Comparison of ENCODE assay signal across 11 mouse cellular contexts in genomic region chr13:97638457-97639088, GRCm38 (mm10).
A peak's percentile ranks its signal among the peaks of the same experiment; 100 is the strongest.
DNase-seq lines count a peak whose midpoint lies in the region; ATAC-seq and TF ChIP-seq lines count a peak whose summit lies in the region.
"Had no signal": no experiment of that assay in that cellular context is flagged by ENCODE, and none has a peak within 500 bp of the region (broad histone marks: within the 10 kb centered on the region; RNA-seq: fewer than 3 reads in every experiment).

No protein-coding gene starts in this region.

- H3K4me1 ChIP-seq in heart, embryonic 10.5 days: peaks cover 42% of the 10 kb centered on the region
- H3K4me1 ChIP-seq in hindbrain, embryonic 12.5 days: peaks cover 16% of the 10 kb centered on the region
- no peaks in the 10 kb centered on the region for H3K4me1 ChIP-seq in stomach, postnatal 0 days (replicated peaks; ENCODE audit: control insufficient read depth, insufficient read depth)
- H3K4me1 ChIP-seq: limb, embryonic 15.5 days had no signal

- no peak overlapping the region for H3K4me3 ChIP-seq in heart, embryonic 10.5 days
- H3K4me3 ChIP-seq in hindbrain, embryonic 12.5 days: no peak overlapping the region
- no peak overlapping the region for H3K4me3 ChIP-seq in stomach, postnatal 0 days (ENCODE audit: low read depth, low read length)
- H3K4me3 ChIP-seq: heart, adult 2 months; limb, embryonic 15.5 days had no signal

- no peak overlapping the region for H3K4me2 ChIP-seq in hindbrain, embryonic 12.5 days (replicated peaks)
- no peak overlapping the region for H3K4me2 ChIP-seq in stomach, postnatal 0 days (replicated peaks; ENCODE audit: low read depth)
- H3K4me2 ChIP-seq: limb, embryonic 15.5 days had no signal

- H3K9ac ChIP-seq in hindbrain, embryonic 12.5 days: no peak overlapping the region
- no peak overlapping the region for H3K9ac ChIP-seq in stomach, postnatal 0 days (ENCODE audit: low read length)
- H3K9ac ChIP-seq: limb, embryonic 15.5 days had no signal

- TF ChIP-seq EP300 in stomach, postnatal 0 days (optimal IDR thresholded peaks at IDR 0.05): no peak

- WGBS in heart, embryonic 10.5 days: 76% methylated on average over 5 of the region's 5 CpGs
- WGBS in hindbrain, embryonic 12.5 days: 65% methylated on average over 5 of the region's 5 CpGs
- WGBS in stomach, postnatal 0 days: 59% methylated on average over 5 of the region's 5 CpGs

- peak; percentile 58 for DNase-seq in heart, embryonic 10.5 days (ENCODE audit: low spot score)
- no peak for DNase-seq in heart, postnatal 36 days
- DNase-seq in right cerebral cortex, adult 18-20 months: peak; percentile 30
- no peak for DNase-seq in right cerebral cortex, postnatal 10 days (ENCODE audit: low spot score in 2 of 2)
- DNase-seq in stomach, postnatal 0 days (ENCODE audit: low spot score): peak; percentile 11
- DNase-seq in layer of hippocampus, adult 8-10 months (ENCODE audit: low spot score in 2 of 2): no peak
- no peak for DNase-seq in layer of hippocampus, postnatal 10 days (ENCODE audit: low spot score in 2 of 2)
- DNase-seq: heart, adult 2 months had no signal

- no peaks in the 10 kb centered on the region for H3K27me3 ChIP-seq in heart, embryonic 10.5 days (ENCODE audit: insufficient read depth, poor library complexity, severe bottlenecking)
- H3K27me3 ChIP-seq in hindbrain, embryonic 12.5 days: no peaks in the 10 kb centered on the region
- H3K27me3 ChIP-seq in stomach, postnatal 0 days (ENCODE audit: control insufficient read depth, insufficient read depth, low read length): no peaks in the 10 kb centered on the region
- H3K27me3 ChIP-seq: limb, embryonic 15.5 days had no signal

- H3K27ac ChIP-seq in heart, embryonic 10.5 days: no peak overlapping the region
- peak overlapping the region; percentile 66 for H3K27ac ChIP-seq in hindbrain, embryonic 12.5 days
- no peak overlapping the region for H3K27ac ChIP-seq in stomach, postnatal 0 days (replicated peaks)
- H3K27ac ChIP-seq: heart, adult 2 months; limb, embryonic 15.5 days had no signal

- H3K9me3 ChIP-seq in heart, embryonic 10.5 days: no peaks in the 10 kb centered on the region
- no peaks in the 10 kb centered on the region for H3K9me3 ChIP-seq in hindbrain, embryonic 12.5 days (replicated peaks)
- H3K9me3 ChIP-seq in stomach, postnatal 0 days (ENCODE audit: control insufficient read depth, low read length): no peaks in the 10 kb centered on the region
- H3K9me3 ChIP-seq: limb, embryonic 15.5 days had no signal

- intact Hi-C loops in heart, postnatal 36 days (cut with DNase I): no loop called here

- ATAC-seq in hindbrain, embryonic 12.5 days (ENCODE audit: low FRiP score): peak; percentile 38; the same call in 1 of the 2 replicates
- ATAC-seq in stomach, postnatal 0 days (ENCODE audit: low FRiP score, low TSS enrichment): peak; percentile 38; the same call in 1 of the 2 replicates
- ATAC-seq: inflammation-experienced regulatory T-cells, adult 6 months had no signal

- TF ChIP-seq CTCF in stomach, postnatal 0 days (IDR thresholded peaks at IDR 0.05; ENCODE audit: low read depth): no peak

- no peaks in the 10 kb centered on the region for H3K36me3 ChIP-seq in heart, embryonic 10.5 days
- H3K36me3 ChIP-seq in hindbrain, embryonic 12.5 days: no peaks in the 10 kb centered on the region
- H3K36me3 ChIP-seq in stomach, postnatal 0 days (ENCODE audit: control insufficient read depth, insufficient read depth, low read length): no peaks in the 10 kb centered on the region
- H3K36me3 ChIP-seq: limb, embryonic 15.5 days had no signal

Comparison
In these comparisons a context has a peak if more than half of its experiments do, and no peak if none do; other contexts are left out.
1. DNase-seq: peak in heart, embryonic 10.5 days (single experiment), right cerebral cortex, adult 18-20 months (single experiment) and stomach, postnatal 0 days (single experiment); none in heart, postnatal 36 days (0 of 2), right cerebral cortex, postnatal 10 days (0 of 2), layer of hippocampus, adult 8-10 months (0 of 2) and layer of hippocampus, postnatal 10 days (0 of 2).